Mouse (Mus musculus) testis, adult 2 months (tissue): ENCODE results near the gene Gabrb1.

Source experiments
- CTCF ChIP-seq: fragments of 200-500 bp; IDR thresholded peaks from 2 replicates; pipeline ENCODE4 v1.5.1; 2012; ENCODE audit warnings: low read depth, mild to moderate bottlenecking, inconsistent platforms, low read length, moderate library complexity; ENCODE audit not compliant: control insufficient read depth, insufficient read depth, insufficient replicate concordance
- POLR2A ChIP-seq: fragments of 200-500 bp; IDR thresholded peaks from 2 replicates; pipeline ENCODE4 v1.6.1; 2012; ENCODE audit warnings: low read depth, mild to moderate bottlenecking, inconsistent platforms, low read length, moderate library complexity; ENCODE audit not compliant: control insufficient read depth

DNA sequence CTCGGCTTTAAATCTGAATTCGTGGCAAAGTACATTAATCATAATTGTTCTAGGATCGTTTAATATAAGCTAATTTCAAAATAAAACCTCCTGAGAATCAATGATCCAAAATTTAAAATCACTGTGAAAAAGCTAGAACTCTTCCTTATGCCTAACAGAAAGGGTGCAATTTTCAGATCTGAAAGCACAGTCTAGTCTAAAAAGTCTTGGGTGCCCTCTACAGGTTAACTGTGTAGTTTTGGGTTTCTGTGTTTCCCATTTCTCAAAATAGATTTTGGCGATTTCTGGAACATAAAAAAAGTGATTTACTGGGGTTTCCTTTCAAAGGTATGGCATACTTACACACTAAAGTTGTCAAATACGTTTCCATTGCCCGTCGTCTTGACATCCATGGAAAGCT, 436.7 kb downstream of the Gabrb1 start:
- no peak for TF ChIP-seq POLR2A
- no peak for TF ChIP-seq CTCF
